Mouse (Mus musculus): ENCODE results near the gene Mup5.
"Not testable (repeated sequence)": the region's sequence is repeated elsewhere in the genome, so short reads cannot be mapped to it uniquely, and the experiment has no call there.

The Mup5 gene

GRCm38 (mm10) chr4:61834952-61835708, at the start of gene Mup5:
Gene Mup5 (minus strand): TSS chr4:61835233.
- no peak for DNase-seq

GRCm38 (mm10) chr4:61858160-61858559, 23.1 kb upstream of the Mup5 start:
- DNase-seq, result no peak

DNA sequence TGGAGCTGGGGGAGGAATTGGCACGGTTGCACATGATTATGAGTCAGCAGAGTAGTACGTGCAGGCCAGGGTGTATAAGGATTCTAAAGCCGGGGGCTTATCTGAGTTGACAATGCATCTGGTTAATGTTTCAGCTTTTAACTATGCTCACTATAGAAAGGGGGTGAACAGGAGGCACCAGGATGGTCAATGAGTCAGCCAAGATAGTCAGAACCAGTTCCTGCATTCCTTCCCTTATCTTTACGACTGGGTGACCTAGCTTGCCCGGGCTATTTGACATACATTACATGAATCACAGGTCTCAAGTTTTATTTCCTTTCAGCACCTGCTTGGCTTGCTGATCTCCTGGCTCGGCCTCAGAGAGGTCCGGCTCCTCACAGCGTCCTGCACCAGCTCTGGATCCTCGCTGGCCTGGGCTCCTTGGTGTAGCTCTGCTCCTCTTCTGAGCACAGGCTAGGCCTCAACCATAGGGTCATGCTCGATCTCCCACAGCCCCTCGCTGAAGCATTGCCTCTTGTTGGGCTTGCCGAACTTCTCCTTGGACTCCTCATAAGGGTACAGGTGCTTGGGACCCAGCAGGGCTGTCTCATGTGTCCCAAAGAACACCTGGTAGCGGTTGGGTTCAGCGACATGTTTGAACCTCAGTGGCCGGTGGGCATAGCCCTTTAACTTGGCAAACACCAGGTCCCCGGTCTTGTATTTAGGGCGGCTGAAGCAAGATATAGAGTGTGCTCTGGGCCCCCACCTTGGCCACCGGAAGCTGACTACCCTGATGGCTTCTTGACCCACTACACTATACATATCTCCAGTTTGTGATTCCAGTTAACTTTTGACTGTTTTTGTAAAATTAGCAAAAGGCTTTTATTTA, 21.0 kb upstream of the Mup5 start:
- no peak for DNase-seq

DNA sequence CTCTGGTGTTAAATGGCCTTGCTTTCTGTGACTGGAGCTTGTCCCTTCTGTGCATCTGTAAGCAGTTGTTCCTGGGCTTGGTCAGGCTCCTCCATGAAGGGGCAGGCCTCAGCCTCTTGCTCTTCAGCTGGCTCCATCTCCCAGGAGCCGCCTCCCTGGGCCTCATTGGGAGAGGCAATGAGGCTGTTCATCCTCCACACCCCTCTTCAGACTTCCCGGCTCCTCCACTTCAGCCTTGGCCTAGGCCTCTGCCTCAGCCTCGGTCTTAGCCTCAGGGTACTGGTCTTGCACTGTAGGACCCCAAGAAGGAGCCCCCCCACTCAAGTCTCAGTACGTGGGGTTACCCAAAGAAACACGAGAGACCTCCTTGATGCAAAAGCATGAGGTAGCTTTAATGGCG, 20.3 kb upstream of the Mup5 start:
- DNase-seq, result no peak

DNA sequence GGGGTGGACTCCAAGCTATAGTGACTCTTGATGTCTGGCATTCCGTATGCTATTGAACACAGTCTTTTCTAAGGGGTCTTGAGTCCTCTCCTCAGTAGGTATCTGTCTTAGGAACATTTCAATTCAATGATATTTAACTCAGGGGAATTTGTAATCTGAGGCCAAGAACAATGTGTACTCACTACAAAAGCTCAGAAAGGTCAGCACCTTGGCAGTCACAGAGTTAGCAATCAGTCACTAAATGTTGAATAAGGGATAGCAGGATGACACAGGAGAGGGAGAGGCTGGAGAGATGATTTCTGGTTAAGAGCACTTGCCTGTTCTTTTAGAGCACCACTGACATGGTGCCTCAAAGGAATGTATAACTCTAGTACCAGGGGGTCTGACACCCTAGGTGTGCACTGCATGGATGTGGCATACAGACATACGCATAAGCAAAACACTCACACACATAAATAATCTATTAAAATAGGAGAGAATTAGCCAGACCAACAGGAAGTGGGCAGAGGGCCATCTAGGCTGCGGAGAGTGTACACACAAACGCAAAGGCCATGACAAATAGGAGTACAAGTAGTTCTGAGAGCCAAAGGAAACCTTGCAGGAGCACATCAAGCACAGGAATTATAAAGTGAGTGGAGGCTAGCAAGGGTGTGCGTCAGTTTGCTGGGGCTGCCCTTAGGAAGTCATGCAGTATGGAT, 9.9 kb upstream of the Mup5 start:
- no peak for DNase-seq

DNA sequence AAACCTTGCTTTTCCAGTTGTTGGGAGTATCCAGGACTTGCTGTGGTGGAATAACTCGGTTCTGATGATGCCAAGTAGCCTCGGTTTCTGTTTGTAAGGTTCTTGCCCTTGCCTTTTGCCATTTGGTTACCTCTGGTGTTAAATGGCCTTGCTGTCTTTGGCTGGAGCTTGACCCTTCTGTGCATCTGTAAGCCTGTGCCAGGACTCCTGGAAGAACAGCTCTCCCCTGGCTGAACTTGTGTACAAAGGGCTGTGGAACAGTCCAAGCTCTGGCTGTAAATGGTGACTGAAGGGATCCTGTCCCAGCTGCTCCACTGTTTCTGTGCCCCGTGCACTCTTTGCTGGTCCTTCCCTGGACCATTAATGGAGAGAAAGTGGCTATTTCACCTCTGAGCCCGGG, 5.8 kb downstream of the Mup5 start:
- no peak for DNase-seq

GRCm38 (mm10) chr4:61823185-61823584, 11.8 kb downstream of the Mup5 start:
- DNase-seq, result no peak

DNA sequence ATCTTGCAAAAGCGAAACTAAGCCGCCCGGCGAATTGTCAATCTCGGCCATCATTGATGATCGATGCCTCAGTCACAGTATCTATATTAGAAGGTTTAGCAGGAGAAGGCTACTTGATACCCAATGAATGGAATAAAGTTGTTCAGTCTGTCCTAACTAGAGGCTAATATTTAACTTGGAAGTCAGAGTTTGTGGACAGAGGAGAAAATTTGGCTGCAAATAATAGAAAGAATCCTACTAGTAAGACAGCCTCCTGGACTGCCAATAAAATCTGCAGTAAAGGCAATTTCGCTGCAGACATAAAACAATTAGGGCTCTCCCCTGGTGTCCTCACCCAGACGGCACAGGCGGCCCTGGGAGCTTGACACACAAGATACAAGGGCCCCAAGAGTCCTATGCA, 12.5 kb downstream of the Mup5 start:
- not testable (repeated sequence) for DNase-seq

DNA sequence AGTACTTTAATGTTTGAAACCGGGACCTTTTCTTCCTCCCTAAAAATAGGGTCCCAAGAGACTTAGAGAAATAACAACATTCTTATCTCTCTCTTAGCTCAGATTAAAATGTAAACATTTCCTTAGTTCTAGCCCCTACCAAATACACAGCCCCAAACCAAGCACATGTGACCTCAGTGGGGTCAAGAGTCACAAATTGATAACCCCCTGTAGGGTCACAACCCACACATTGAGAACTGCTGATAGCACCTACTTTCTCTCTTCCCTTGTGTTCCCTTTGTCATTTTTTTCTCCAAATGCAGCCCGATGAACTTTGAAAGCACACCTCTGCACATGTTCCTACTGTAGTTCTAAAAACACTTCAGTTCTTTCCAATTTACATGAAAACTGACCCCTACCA, 19.4 kb downstream of the Mup5 start:
- no peak for DNase-seq

DNA sequence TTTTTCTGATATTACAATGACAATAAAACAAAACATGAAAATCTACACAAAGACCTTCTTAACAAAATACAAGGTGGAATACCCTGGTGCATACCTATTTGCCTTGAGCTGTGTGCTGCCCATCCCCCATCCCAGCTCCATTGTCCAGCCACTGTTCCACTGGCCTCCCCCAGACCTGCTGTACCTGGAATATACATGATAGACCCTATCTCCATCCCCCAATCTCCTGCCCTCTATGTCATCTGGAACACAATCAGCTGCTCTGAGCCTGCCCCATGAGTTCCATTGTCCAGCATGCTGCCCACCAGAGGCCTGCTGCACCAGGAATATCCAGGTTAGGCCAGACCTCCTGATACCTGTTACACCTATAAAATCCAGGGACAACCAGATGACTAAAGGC, 21.6 kb downstream of the Mup5 start:
- DNase-seq, result no peak

DNA sequence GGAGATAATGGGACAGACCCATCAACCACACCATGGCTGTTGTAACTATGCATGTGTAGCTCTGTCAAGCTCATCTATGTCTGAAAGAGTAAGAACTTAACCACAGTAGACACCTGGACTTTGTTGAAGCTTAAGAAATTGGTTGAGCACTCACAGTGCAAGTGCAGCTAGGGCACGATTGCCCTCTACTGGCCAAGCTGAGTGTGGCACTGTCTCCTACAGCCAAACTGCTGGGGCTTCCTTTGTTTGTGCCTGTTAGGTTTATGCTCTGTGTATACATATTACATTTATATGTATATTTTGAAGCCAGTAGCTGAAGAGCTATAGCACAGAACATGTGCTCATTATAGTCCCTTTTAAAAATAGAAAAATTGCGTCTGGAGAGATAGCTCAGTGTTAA, 23.8 kb downstream of the Mup5 start:
- not testable (repeated sequence) for DNase-seq

DNA sequence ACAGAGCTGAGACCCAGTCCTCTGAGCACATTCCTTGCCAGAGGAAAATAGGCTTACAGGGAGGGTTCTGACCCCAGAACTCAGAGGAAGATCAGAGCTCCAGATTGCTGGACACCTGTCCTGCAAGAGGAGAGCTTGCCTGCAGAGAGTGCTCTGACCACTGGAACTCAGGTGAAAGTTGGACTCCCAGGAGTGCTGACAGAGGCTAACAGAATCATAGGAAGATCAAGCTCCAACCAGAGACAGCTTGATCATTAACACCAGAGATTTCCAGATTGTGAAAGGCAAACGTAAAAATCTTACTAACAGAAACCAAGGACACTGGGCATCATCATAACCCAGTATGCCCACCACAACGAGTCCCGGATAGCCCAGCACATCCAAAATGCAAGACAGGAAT, 26.1 kb downstream of the Mup5 start:
- DNase-seq, result not testable (repeated sequence)

DNA sequence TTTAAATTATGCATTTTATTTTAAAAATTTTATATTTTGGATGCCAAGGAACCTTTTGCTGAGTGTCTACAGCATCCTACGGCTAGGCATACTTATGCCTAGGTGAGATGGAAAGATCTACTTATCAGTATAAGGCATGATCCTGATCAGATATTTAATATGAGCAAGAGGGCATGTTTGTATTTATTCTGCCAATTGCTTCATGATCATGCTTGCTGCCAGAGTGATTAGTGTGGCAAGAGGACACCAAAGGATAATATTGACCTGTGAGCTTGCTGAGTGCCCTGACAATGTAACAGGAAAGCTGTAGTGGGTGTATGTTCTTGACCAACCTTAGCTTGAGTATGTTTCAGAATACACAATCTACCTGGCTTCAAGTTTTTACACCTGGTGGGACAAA, 45.3 kb downstream of the Mup5 start:
- DNase-seq, result not testable (repeated sequence)

DNA sequence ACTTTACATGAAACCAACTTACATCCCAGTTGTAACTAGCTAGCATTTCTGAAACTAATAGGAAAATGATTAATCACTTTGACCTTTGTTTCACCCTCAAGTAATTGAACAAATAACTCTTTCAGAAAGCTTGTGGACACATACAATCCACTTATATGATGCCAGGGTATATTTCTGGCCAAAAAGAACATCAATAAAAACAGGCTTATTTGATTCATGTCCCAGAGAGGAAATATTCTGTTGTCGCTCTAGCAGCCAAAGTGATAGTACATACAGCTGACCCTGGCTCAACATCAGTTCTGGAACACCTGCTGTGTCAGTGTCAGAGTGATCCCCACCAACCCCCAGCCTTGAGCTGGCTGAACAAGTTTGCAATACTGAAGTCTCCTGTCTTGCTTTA, 50.8 kb downstream of the Mup5 start:
- not testable (repeated sequence) for DNase-seq

DNA sequence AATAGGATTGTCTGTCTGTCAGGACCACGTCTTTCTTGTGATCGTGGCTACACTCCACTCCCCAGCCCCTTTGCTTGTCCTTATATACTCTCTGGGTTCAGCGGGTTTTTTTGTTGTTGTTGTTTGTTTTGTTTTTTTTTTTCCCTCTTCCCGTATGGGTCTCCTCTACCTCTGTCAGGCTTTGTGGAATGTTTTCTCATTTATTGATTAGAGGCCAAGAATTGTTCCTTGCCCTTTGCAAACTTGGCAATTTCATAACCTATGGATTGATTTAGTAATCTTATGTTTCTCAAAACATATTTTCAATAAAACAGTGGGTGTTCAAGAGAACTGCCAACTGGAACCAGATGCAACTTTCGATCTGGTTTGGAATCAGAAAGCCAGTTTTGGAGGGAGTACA, 52.9 kb downstream of the Mup5 start, which contains the start of gene Mup19:
Mup19 (minus strand) TSS at position 101 of the 400 bp plus-strand sequence.
- DNase-seq, result not testable (repeated sequence)

Measured in spleen, adult 18-20 months (tissue).